Mouse (Mus musculus) hindbrain, postnatal 0 days (tissue): ENCODE data around the gene Gm9945. TPM values are rescaled to one million over a fixed set of nuclear protein-coding genes. Genes with fewer than 3 reads are reported as not detected.

Source experiments
- ATAC-seq: fragments of 200-750 bp; cut with Nextera tagmentation; 2 replicates; pipeline ENCODE4 v1.8.0; 2017; ENCODE audit warnings: mild to moderate bottlenecking, moderate TSS enrichment, moderate library complexity
- DNase-seq: peaks from one replicate; pipeline ENCODE4 v3.0.0-alpha.2; 2015; ENCODE audit warnings: low spot score
- H3K27ac ChIP-seq: fragments of 300-500 bp; sonication (generic); 2 replicates; pipeline ENCODE4 v1.5.1; 2014; ENCODE audit warnings: mild to moderate bottlenecking
- H3K27me3 ChIP-seq: fragments of 300-500 bp; sonication (generic); 2 replicates; pipeline ENCODE4 v1.6.1; 2014; ENCODE audit warnings: low read length, mixed read lengths; ENCODE audit not compliant: insufficient read depth
- H3K36me3 ChIP-seq: fragments of 300-500 bp; sonication (generic); 2 replicates; pipeline ENCODE4 v1.6.1; 2014; ENCODE audit warnings: low read length, mixed read lengths; ENCODE audit not compliant: insufficient read depth
- H3K4me1 ChIP-seq: fragments of 300-500 bp; sonication (generic); 2 replicates; pipeline ENCODE4 v1.6.1; 2014; ENCODE audit warnings: antibody characterized with exemption, low read length, mixed read lengths; ENCODE audit not compliant: insufficient read depth
- H3K4me2 ChIP-seq: fragments of 300-500 bp; sonication (generic); 2 replicates; pipeline ENCODE4 v1.6.1; 2014; ENCODE audit warnings: low read depth, mild to moderate bottlenecking, low read length, moderate library complexity, mixed read lengths
- H3K4me3 ChIP-seq: fragments of 300-500 bp; sonication (generic); 2 replicates; pipeline ENCODE4 v1.5.1; 2014; ENCODE audit warnings: low read length
- H3K9ac ChIP-seq: fragments of 300-500 bp; sonication (generic); replicated peaks from 2 replicates; pipeline ENCODE4 v1.6.1; 2014; ENCODE audit warnings: mild to moderate bottlenecking, low read length, moderate library complexity, mixed read lengths
- H3K9me3 ChIP-seq: fragments of 300-500 bp; sonication (generic); 2 replicates; pipeline ENCODE4 v1.6.1; 2016; ENCODE audit warnings: low read length, mixed read lengths
- CTCF ChIP-seq: IDR thresholded peaks from 2 replicates; pipeline ENCODE4 v1.5.1; 2016; ENCODE audit warnings: antibody characterized with exemption, control low read depth, low read depth
- WGBS: fragments of 180-500 bp; shearing (Covaris S2); extraction: QIAGEN DNeasy Blood & Tissue Kit; methylation state at CpG from one replicate; pipeline ENCODE4 v1.1.7; 2014; 5-methylcytosine and 5-hydroxymethylcytosine counted together
- polyA plus RNA-seq: library from polyadenylated mRNA; unstranded; fragments of >200 nt; fragmentation: Nextera tagmentation; extraction: Ambion mirVana; gene quantifications from 2 replicates; pipeline ENCODE4 v1.2.1, GENCODE M21; 2015
- total RNA-seq: library from RNA; depleted of rRNA; stranded (reverse); fragments of >200 nt; gene quantifications from 2 replicates; pipeline ENCODE4 v1.2.3, GENCODE M21; 2014

The Gm9945 gene
- total and polyA plus RNA-seq, 2 experiments from 2014 or later: 0.53 TPM; not detected in 1

- Histone ChIP-seq H3K27me3 (peaks cover 27% of the 10 kb centered on the region; the same call in 1 of the 2 replicates), H3K9ac (no peak overlapping the region), H3K27ac (no peak overlapping the region), H3K9me3 (no peaks in the 10 kb centered on the region), H3K36me3 (no peaks in the 10 kb centered on the region), H3K4me3 (no peak overlapping the region), H3K4me1 (no peaks in the 10 kb centered on the region), H3K4me2 (no peak overlapping the region)
- ATAC-seq: no peak
- TF ChIP-seq CTCF: no peak
- 58% methylated on average over 3 of the region's 3 CpGs for WGBS
- DNase-seq: no peak
Measured at GRCm38 (mm10) chr11:53458996-53459395, 21.0 kb upstream of the Gm9945 start.

- Histone ChIP-seq H3K4me3 (no peak overlapping the region), H3K9ac (no peak overlapping the region), H3K4me2 (no peak overlapping the region), H3K27ac (no peak overlapping the region), H3K27me3 (peaks cover 37% of the 10 kb centered on the region), H3K4me1 (no peaks in the 10 kb centered on the region), H3K9me3 (no peaks in the 10 kb centered on the region), H3K36me3 (no peaks in the 10 kb centered on the region)
- 80% methylated on average over 3 of the region's 3 CpGs for WGBS
- no peak for TF ChIP-seq CTCF
- DNase-seq: no peak
- ATAC-seq: no peak
Measured at GRCm38 (mm10) chr11:53460192-53460591, 19.8 kb upstream of the Gm9945 start.

- H3K4me2 ChIP-seq: no peak overlapping the region
- no peak overlapping the region for H3K4me3 ChIP-seq
- no peaks in the 10 kb centered on the region for H3K36me3 ChIP-seq
- TF ChIP-seq CTCF: no peak
- H3K9ac ChIP-seq: no peak overlapping the region
- peaks cover 42% of the 10 kb centered on the region for H3K27me3 ChIP-seq
- no peak for DNase-seq
- H3K27ac ChIP-seq: no peak overlapping the region
- 27% methylated on average over 5 of the region's 5 CpGs for WGBS
- no peaks in the 10 kb centered on the region; the same call in 1 of the 2 replicates for H3K4me1 ChIP-seq
- no peaks in the 10 kb centered on the region for H3K9me3 ChIP-seq
- no peak for ATAC-seq
Measured at GRCm38 (mm10) chr11:53461727-53462126, 18.2 kb upstream of the Gm9945 start.

- no peak overlapping the region; the same call in 1 of the 2 replicates for H3K9ac ChIP-seq
- ATAC-seq (no peak), DNase-seq (peak; percentile 44)
- H3K9me3 ChIP-seq: no peaks in the 10 kb centered on the region
- no peak for TF ChIP-seq CTCF
- H3K4me1 ChIP-seq: no peaks in the 10 kb centered on the region; the same call in 1 of the 2 replicates
- no peaks in the 10 kb centered on the region for H3K36me3 ChIP-seq
- H3K4me3 ChIP-seq: peak overlapping the region; percentile 40
- WGBS: 8% methylated on average over 55 of the region's 55 CpGs
- no peak overlapping the region for H3K27ac ChIP-seq
- peaks cover 36% of the 10 kb centered on the region for H3K27me3 ChIP-seq
- peak overlapping the region; percentile 62 for H3K4me2 ChIP-seq
Measured at GRCm38 (mm10) chr11:53463551-53464424, 16.2 kb upstream of the Gm9945 start.

- H3K27me3 ChIP-seq: peaks cover 28% of the 10 kb centered on the region
- 6% methylated on average over 40 of the region's 40 CpGs for WGBS
- H3K36me3 ChIP-seq: no peaks in the 10 kb centered on the region
- TF ChIP-seq CTCF: peak; percentile 91
- H3K9me3 ChIP-seq: no peaks in the 10 kb centered on the region
- H3K4me2 ChIP-seq: peak overlapping the region; percentile 61
- ATAC-seq (peak; percentile 67), DNase-seq (peak; percentile 91)
- no peak overlapping the region for H3K27ac ChIP-seq
- H3K4me3 ChIP-seq: peak overlapping the region; percentile 36
- H3K4me1 ChIP-seq: peaks cover 8% of the 10 kb centered on the region
- peak overlapping the region; percentile 50 for H3K9ac ChIP-seq
Measured at GRCm38 (mm10) chr11:53466231-53466971, 13.6 kb upstream of the Gm9945 start.

GRCm38 (mm10) chr11:53469294-53469967, 10.5 kb upstream of the Gm9945 start:
- peak overlapping the region; percentile 3; the same call in 1 of the 2 replicates for H3K27ac ChIP-seq
- no peaks in the 10 kb centered on the region for H3K9me3 ChIP-seq
- no peak for ATAC-seq
- no peak for TF ChIP-seq CTCF
- H3K4me2 ChIP-seq: peak overlapping the region; percentile 60; the same call in 1 of the 2 replicates
- DNase-seq: no peak
- no peak overlapping the region for H3K9ac ChIP-seq
- peaks cover 8% of the 10 kb centered on the region for H3K4me1 ChIP-seq
- 22% methylated on average over 16 of the region's 16 CpGs for WGBS
- H3K36me3 ChIP-seq: no peaks in the 10 kb centered on the region
- peaks cover 13% of the 10 kb centered on the region for H3K27me3 ChIP-seq
- no peak overlapping the region; the same call in 1 of the 2 replicates for H3K4me3 ChIP-seq
